In the genomic region with DNA sequence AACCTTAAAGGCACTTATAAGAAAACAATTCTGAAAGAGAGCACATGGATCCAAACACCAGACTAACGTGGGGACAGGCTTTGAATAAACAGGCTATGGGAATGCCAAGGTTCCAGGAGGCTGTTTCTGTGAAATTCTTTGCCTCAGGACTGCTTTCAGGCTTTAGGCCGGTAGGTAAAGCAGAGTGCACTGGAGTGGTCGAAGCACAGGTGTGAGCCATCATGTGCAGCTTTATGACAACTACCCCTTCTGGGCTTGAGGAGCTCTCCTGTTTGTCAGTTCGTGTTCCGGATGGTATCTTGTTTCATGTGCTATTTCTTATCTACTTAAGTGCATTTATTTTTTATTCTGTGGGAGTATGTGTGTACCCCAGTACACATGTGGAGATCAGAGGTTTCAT, we compare ENCODE assay signal across 28 mouse cellular contexts. TPM values are rescaled to one million over a fixed set of nuclear protein-coding genes. Genes with fewer than 3 reads are reported as not detected.
"Had no signal": no experiment of that assay in that cellular context is flagged by ENCODE, and none has a peak within 500 bp of the region (broad histone marks: within the 10 kb centered on the region; RNA-seq: fewer than 3 reads in every experiment).

No protein-coding gene starts in this region.

- H3K27me3 ChIP-seq: heart, embryonic 13.5 days; heart, embryonic 15.5 days; hindbrain, embryonic 13.5 days; hindbrain, embryonic 15.5 days; kidney, embryonic 15.5 days; limb, embryonic 13.5 days; limb, embryonic 15.5 days; liver, embryonic 12.5 days had no signal

- H3K36me3 ChIP-seq: heart, embryonic 10.5 days; heart, embryonic 13.5 days; heart, embryonic 15.5 days; hindbrain, embryonic 13.5 days; hindbrain, embryonic 15.5 days; kidney, embryonic 15.5 days; limb, embryonic 13.5 days; limb, embryonic 15.5 days; liver, embryonic 12.5 days had no signal

- ATAC-seq: hindbrain, postnatal 0 days; intestine, embryonic 16.5 days; liver, embryonic 12.5 days had no signal

- DNase-seq: gastrocnemius, adult 2 months; gastrocnemius, postnatal 10 days; gastrocnemius, postnatal 25 days; heart, adult 18-20 months; heart, postnatal 10 days; heart, postnatal 4 days; kidney, adult 11 months; kidney, adult 2 months; kidney, adult 9 months; kidney, postnatal 14 days; kidney, postnatal 4 days; layer of hippocampus, postnatal 36 days; left cerebral cortex, postnatal 4 days had no signal

- H3K27ac ChIP-seq: gastrocnemius, adult 2 months; heart, embryonic 10.5 days; heart, embryonic 13.5 days; heart, embryonic 15.5 days; hindbrain, embryonic 13.5 days; hindbrain, embryonic 15.5 days; hindbrain, postnatal 0 days; kidney, embryonic 15.5 days; kidney, postnatal 0 days; layer of hippocampus, adult 2 months; limb, embryonic 13.5 days; limb, embryonic 15.5 days; liver, embryonic 12.5 days; liver, embryonic 14.5 days had no signal

- H3K4me1 ChIP-seq: heart, embryonic 10.5 days; heart, embryonic 13.5 days; heart, embryonic 15.5 days; hindbrain, embryonic 13.5 days; hindbrain, embryonic 15.5 days; kidney, embryonic 15.5 days; limb, embryonic 13.5 days; limb, embryonic 15.5 days; liver, embryonic 12.5 days had no signal

- H3K9me3 ChIP-seq: heart, embryonic 10.5 days; heart, embryonic 13.5 days; heart, embryonic 15.5 days; hindbrain, embryonic 13.5 days; hindbrain, embryonic 15.5 days; kidney, embryonic 15.5 days; limb, embryonic 13.5 days; limb, embryonic 15.5 days; liver, embryonic 12.5 days had no signal

- H3K4me2 ChIP-seq: heart, embryonic 13.5 days; heart, embryonic 15.5 days; hindbrain, embryonic 13.5 days; hindbrain, embryonic 15.5 days; kidney, embryonic 15.5 days; limb, embryonic 13.5 days; limb, embryonic 15.5 days; liver, embryonic 12.5 days had no signal

- H3K4me3 ChIP-seq: gastrocnemius, adult 2 months; heart, embryonic 10.5 days; heart, embryonic 13.5 days; heart, embryonic 15.5 days; hindbrain, embryonic 13.5 days; hindbrain, embryonic 15.5 days; kidney, embryonic 15.5 days; layer of hippocampus, adult 2 months; limb, embryonic 13.5 days; limb, embryonic 15.5 days; liver, embryonic 12.5 days had no signal

- H3K9ac ChIP-seq: heart, embryonic 13.5 days; heart, embryonic 15.5 days; hindbrain, embryonic 13.5 days; hindbrain, embryonic 15.5 days; kidney, embryonic 15.5 days; limb, embryonic 13.5 days; limb, embryonic 15.5 days; liver, embryonic 12.5 days; liver, embryonic 14.5 days had no signal

RNA-seq across cellular contexts. Expression of gene Nwd1, which starts 30.8 kb away (rescaled TPM):
- total RNA-seq: liver, adult 2 months had no signal
- polyA plus RNA-seq: kidney, postnatal 0 days; liver, adult 2 months; liver, embryonic 12.5 days had no signal
